Comparison of ENCODE assay signal across 17 mouse cellular contexts in the genomic region with DNA sequence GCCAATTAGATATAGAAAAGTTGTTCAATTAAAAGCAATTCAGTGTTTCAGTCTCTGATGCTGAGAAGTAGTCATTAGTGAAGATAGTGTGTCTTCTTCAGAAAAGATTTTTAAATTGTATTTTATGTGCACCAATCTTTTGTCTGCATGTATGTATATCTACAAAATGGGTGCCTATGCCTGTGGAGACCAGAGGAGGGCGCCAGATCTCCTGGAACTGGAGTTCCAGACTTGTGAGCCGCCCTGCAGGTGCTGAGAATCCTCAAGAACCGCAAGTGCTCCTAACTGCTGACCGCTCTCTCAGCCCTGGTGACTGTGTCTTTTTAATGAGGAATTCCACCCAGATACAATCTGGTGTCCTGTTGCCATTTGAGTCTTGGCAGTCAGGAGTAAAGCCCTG.
DNase-seq lines count a peak whose midpoint lies in the region; ATAC-seq and TF ChIP-seq lines count a peak whose summit lies in the region.
"Had no signal": no experiment of that assay in that cellular context is flagged by ENCODE, and none has a peak within 500 bp of the region (broad histone marks: within the 10 kb centered on the region; RNA-seq: fewer than 3 reads in every experiment).

No protein-coding gene starts in this region.

- ATAC-seq in neural tube, embryonic 15.5 days (ENCODE audit: low FRiP score): no peak
- ATAC-seq: forebrain, postnatal 0 days; midbrain, embryonic 15.5 days had no signal

- H3K9me3 ChIP-seq in E14TG2a.4 (ENCODE audit: low read length) (no peaks in the 10 kb centered on the region), MEL (replicated peaks; ENCODE audit: insufficient read depth, low read length) (no peaks in the 10 kb centered on the region)
- no peaks in the 10 kb centered on the region for H3K9me3 ChIP-seq in neural tube, embryonic 15.5 days (replicated peaks)
- H3K9me3 ChIP-seq: hindbrain, embryonic 15.5 days; midbrain, embryonic 15.5 days; stomach, embryonic 15.5 days had no signal

- DNase-seq in layer of hippocampus, adult 2 months (ENCODE audit: low spot score in 2 of 2): no peak
- no peak for DNase-seq in layer of hippocampus, adult 8-10 months (ENCODE audit: low spot score in 2 of 2)
- DNase-seq in MEL (ENCODE audit: low read depth, low spot score): peak; percentile 10
- DNase-seq in splenic B cell, adult 2 months (ENCODE audit: low read depth, low spot score): peak; percentile 29
- no peak for DNase-seq in adrenal gland, adult (ENCODE audit: inconsistent age in 2 of 2, low spot score in 1 of 2)
- DNase-seq: adrenal gland, postnatal 10 days; forebrain, postnatal 0 days; gastrocnemius, postnatal 10 days; heart, postnatal 14 days; kidney, adult 18-20 months had no signal

- no peaks in the 10 kb centered on the region for H3K79me2 ChIP-seq in MEL (ENCODE audit: control insufficient read depth, insufficient read depth, low read length, poor library complexity)

- 0 out of 2 replicates have a peak, but pooled peaks cover 4% of the 10 kb centered on the region for H3K36me3 ChIP-seq in E14TG2a.4 (ENCODE audit: insufficient read depth, low read length)
- H3K36me3 ChIP-seq in MEL (ENCODE audit: control insufficient read depth in 1 of 2, insufficient read depth in 2 of 2, low read length in 2 of 2): no peaks in the 10 kb centered on the region
- peaks cover 7% of the 10 kb centered on the region for H3K36me3 ChIP-seq in splenic B cell, adult 2 months (ENCODE audit: control insufficient read depth, insufficient read depth, low read length, poor library complexity, severe bottlenecking)
- H3K36me3 ChIP-seq in neural tube, embryonic 15.5 days: no peaks in the 10 kb centered on the region
- H3K36me3 ChIP-seq: heart, embryonic 10.5 days; hindbrain, embryonic 15.5 days; limb, embryonic 12.5 days; midbrain, embryonic 15.5 days had no signal

- H3K4me3 ChIP-seq in layer of hippocampus, adult 2 months: no peak overlapping the region
- H3K4me3 ChIP-seq in E14TG2a.4 (replicated peaks; ENCODE audit: low read length): peak overlapping the region; percentile 66
- H3K4me3 ChIP-seq in MEL (ENCODE audit: control insufficient read depth in 1 of 2, insufficient read depth in 1 of 2, low read depth in 2 of 2, low read length in 2 of 2): no peak overlapping the region
- H3K4me3 ChIP-seq in neural tube, embryonic 15.5 days (replicated peaks): no peak overlapping the region
- H3K4me3 ChIP-seq: heart, embryonic 10.5 days; hindbrain, embryonic 15.5 days; limb, embryonic 12.5 days; midbrain, embryonic 15.5 days; stomach, embryonic 15.5 days had no signal

- peak; percentile 24 for TF ChIP-seq RAD21 in MEL (IDR thresholded peaks at IDR 0.05; ENCODE audit: low read depth, low read length)

- H3K27ac ChIP-seq in layer of hippocampus, adult 2 months: no peak overlapping the region
- no peak overlapping the region for H3K27ac ChIP-seq in MEL (ENCODE audit: control insufficient read depth, low read depth, low read length)
- H3K27ac ChIP-seq in neural tube, embryonic 15.5 days (replicated peaks): no peak overlapping the region
- H3K27ac ChIP-seq: heart, embryonic 10.5 days; hindbrain, embryonic 15.5 days; limb, embryonic 12.5 days; midbrain, embryonic 15.5 days; stomach, embryonic 15.5 days had no signal

- H3K9ac ChIP-seq in MEL (ENCODE audit: control insufficient read depth, low read depth, low read length, poor library complexity, severe bottlenecking): no peak overlapping the region
- no peak overlapping the region for H3K9ac ChIP-seq in neural tube, embryonic 15.5 days (replicated peaks)
- H3K9ac ChIP-seq: forebrain, postnatal 0 days; hindbrain, embryonic 15.5 days; limb, embryonic 12.5 days; midbrain, embryonic 15.5 days; stomach, embryonic 15.5 days had no signal

- no peaks in the 10 kb centered on the region for H3K27me3 ChIP-seq in E14TG2a.4 (ENCODE audit: insufficient read depth, low read length)
- no peaks in the 10 kb centered on the region; a peak in 3 of 4 replicates for H3K27me3 ChIP-seq in MEL (ENCODE audit: control insufficient read depth in 1 of 2, insufficient read depth in 2 of 2, low read length in 2 of 2)
- no peaks in the 10 kb centered on the region for H3K27me3 ChIP-seq in splenic B cell, adult 2 months (ENCODE audit: control insufficient read depth, insufficient read depth, low read length, poor library complexity, severe bottlenecking)
- H3K27me3 ChIP-seq in neural tube, embryonic 15.5 days (replicated peaks): no peaks in the 10 kb centered on the region
- H3K27me3 ChIP-seq: hindbrain, embryonic 15.5 days; limb, embryonic 12.5 days; midbrain, embryonic 15.5 days; stomach, embryonic 15.5 days had no signal

- no peak for TF ChIP-seq POLR2A in MEL (IDR thresholded peaks at IDR 0.05; ENCODE audit: control insufficient read depth in 1 of 2, insufficient read depth in 1 of 2, low read depth in 1 of 2, low read length in 2 of 2, poor library complexity in 1 of 2)

- H3K4me1 ChIP-seq in E14TG2a.4 (replicated peaks; ENCODE audit: low read depth, low read length) (peaks cover 40% of the 10 kb centered on the region), MEL (ENCODE audit: control insufficient read depth in 1 of 2, insufficient read depth in 2 of 2, low read length in 2 of 2) (no peaks in the 10 kb centered on the region)
- H3K4me1 ChIP-seq in neural tube, embryonic 15.5 days: no peaks in the 10 kb centered on the region
- H3K4me1 ChIP-seq: hindbrain, embryonic 15.5 days; midbrain, embryonic 15.5 days; stomach, embryonic 15.5 days had no signal

- 89% methylated on average over 4 of the region's 4 CpGs for WGBS in neural tube, embryonic 15.5 days

- TF ChIP-seq CTCF in layer of hippocampus, adult 2 months (conservative IDR thresholded peaks at IDR 0.05): peak; percentile 48
- TF ChIP-seq CTCF in E14TG2a.4 (conservative IDR thresholded peaks at IDR 0.05; ENCODE audit: low read length) (peak; percentile 92), MEL (IDR thresholded peaks at IDR 0.05 in 2 of 3, conservative IDR thresholded peaks at IDR 0.05 in 1 of 3; ENCODE audit: control insufficient read depth in 1 of 3, insufficient read depth in 1 of 3, low read depth in 2 of 3, low read length in 3 of 3, poor library complexity in 1 of 3, severe bottlenecking in 1 of 3) (peak; percentile 19 to 21 (median 20); a peak in 3 of 6 replicates)

- H3K4me2 ChIP-seq in neural tube, embryonic 15.5 days: no peak overlapping the region
- H3K4me2 ChIP-seq: hindbrain, embryonic 15.5 days; limb, embryonic 12.5 days; midbrain, embryonic 15.5 days; stomach, embryonic 15.5 days had no signal

- TF ChIP-seq EP300 in MEL (IDR thresholded peaks at IDR 0.05; ENCODE audit: low read depth in 1 of 2, low read length in 2 of 2): no peak

TF ChIP-seq in MEL, 35 proteins besides CTCF, POLR2A, EP300 and RAD21:
- TF ChIP-seq SMC3 (IDR thresholded peaks at IDR 0.05; ENCODE audit: low read depth, low read length) (peak; percentile 34; the same call in 1 of the 2 replicates), E2F4 (IDR thresholded peaks at IDR 0.05; ENCODE audit: borderline replicate concordance, low read depth, low read length) (no peak), UBTF (IDR thresholded peaks at IDR 0.05; ENCODE audit: borderline replicate concordance, insufficient read depth, low read depth, low read length) (no peak)

Comparison
In these comparisons a context has a peak if more than half of its experiments do, and no peak if none do; other contexts are left out.
1. DNase-seq: peak in MEL (single experiment) and splenic B cell, adult 2 months (single experiment); none in layer of hippocampus, adult 2 months (0 of 2), layer of hippocampus, adult 8-10 months (0 of 2) and adrenal gland, adult (0 of 2).
2. CTCF ChIP-seq: peak in every context shown above with its lines; median percentile 92 in E14TG2a.4; 48 in layer of hippocampus, adult 2 months; 20 in MEL.